Mouse (Mus musculus) erythroblast, embryonic 14.5 days (primary cell): ENCODE results near the gene Npcd. TPM values are rescaled to one million over a fixed set of nuclear protein-coding genes. Genes with fewer than 3 reads are reported as not detected.

ENCODE experiments used
- H3K27me3 ChIP-seq: 2 replicates; pipeline ENCODE4 v1.6.1; 2012; ENCODE audit warnings: inconsistent platforms; ENCODE audit not compliant: control insufficient read depth
- H3K36me3 ChIP-seq: 2 replicates; pipeline ENCODE4 v1.6.1; 2012; ENCODE audit warnings: mild to moderate bottlenecking, inconsistent platforms; ENCODE audit not compliant: control insufficient read depth
- H3K4me1 ChIP-seq: 2 replicates; pipeline ENCODE4 v1.6.1; 2012; ENCODE audit warnings: inconsistent platforms; ENCODE audit not compliant: control insufficient read depth
- H3K4me3 ChIP-seq: replicated peaks from 2 replicates; pipeline ENCODE3; 2012; ENCODE audit warnings: moderate library complexity, mild to moderate bottlenecking, inconsistent platforms
- H3K9me3 ChIP-seq: 2 replicates; pipeline ENCODE4 v1.6.1; 2012; ENCODE audit warnings: low read length, inconsistent platforms, mixed read lengths; ENCODE audit not compliant: control insufficient read depth
- GATA1 ChIP-seq: IDR thresholded peaks from 2 replicates; pipeline ENCODE4 v1.6.1; 2012; ENCODE audit warnings: low read length, inconsistent platforms, mixed read lengths
- TAL1 ChIP-seq: IDR thresholded peaks from 3 replicates; pipeline ENCODE4 v1.6.1; 2012; ENCODE audit warnings: low read length, inconsistent platforms, mixed read lengths
- polyA plus RNA-seq: library from polyadenylated mRNA; stranded (reverse); fragments of >175 nt; gene quantifications from 2 replicates; pipeline ENCODE4 v1.2.3, GENCODE M21; 2012

Gene Npcd
- polyA plus RNA-seq, 1 experiment, result not detected

GRCm38 (mm10) chr15:79744742-79745141, 89.3 kb downstream of the Npcd start:
- Histone ChIP-seq H3K27me3 (peaks cover 19% of the 10 kb centered on the region), H3K36me3 (peaks cover under 1% of the 10 kb centered on the region; the same call in 1 of the 2 replicates), H3K9me3 (no peaks in the 10 kb centered on the region), H3K4me1 (peaks cover 32% of the 10 kb centered on the region), H3K4me3 (no peak overlapping the region)
- TF ChIP-seq GATA1, result no peak
- no peak for TF ChIP-seq TAL1

GRCm38 (mm10) chr15:79744001-79744400, 90.0 kb downstream of the Npcd start:
- Histone ChIP-seq H3K9me3 (no peaks in the 10 kb centered on the region), H3K4me3 (no peak overlapping the region), H3K36me3 (peaks cover 8% of the 10 kb centered on the region), H3K4me1 (peaks cover 34% of the 10 kb centered on the region), H3K27me3 (peaks cover 19% of the 10 kb centered on the region)
- TF ChIP-seq GATA1 (no peak), TAL1 (no peak)

- H3K9me3 ChIP-seq, result no peaks in the 10 kb centered on the region
- no peak for TF ChIP-seq TAL1
- TF ChIP-seq GATA1, result no peak
- H3K27me3 ChIP-seq, result peaks cover 19% of the 10 kb centered on the region
- H3K36me3 ChIP-seq, result peaks cover 21% of the 10 kb centered on the region
- peaks cover 34% of the 10 kb centered on the region for H3K4me1 ChIP-seq
- peak overlapping the region; percentile 88 for H3K4me3 ChIP-seq
Observed at GRCm38 (mm10) chr15:79742706-79743023, 91.4 kb downstream of the Npcd start.

- Histone ChIP-seq H3K36me3 (peaks cover 27% of the 10 kb centered on the region), H3K4me1 (peaks cover 34% of the 10 kb centered on the region), H3K9me3 (no peaks in the 10 kb centered on the region), H3K4me3 (peak within 1 kb of the TSS; percentile 88), H3K27me3 (peaks cover 19% of the 10 kb centered on the region)
- TF ChIP-seq GATA1 (no peak), TAL1 (no peak)
Observed at GRCm38 (mm10) chr15:79741921-79742705, 91.9 kb downstream of the Npcd start, which contains the start of gene Sun2. Gene Sun2, minus strand, starts transcription at chr15:79742536.

- H3K4me3 ChIP-seq, result peak overlapping the region; percentile 88
- H3K27me3 ChIP-seq, result peaks cover 19% of the 10 kb centered on the region
- H3K9me3 ChIP-seq, result no peaks in the 10 kb centered on the region
- peaks cover 35% of the 10 kb centered on the region for H3K36me3 ChIP-seq
- TF ChIP-seq GATA1 (no peak), TAL1 (no peak)
- H3K4me1 ChIP-seq, result peaks cover 34% of the 10 kb centered on the region
Observed at GRCm38 (mm10) chr15:79741173-79741858, 92.7 kb downstream of the Npcd start.

- H3K4me1 ChIP-seq, result peaks cover 34% of the 10 kb centered on the region
- peaks cover 18% of the 10 kb centered on the region for H3K27me3 ChIP-seq
- H3K36me3 ChIP-seq, result peaks cover 38% of the 10 kb centered on the region
- no peaks in the 10 kb centered on the region for H3K9me3 ChIP-seq
- H3K4me3 ChIP-seq, result peak overlapping the region; percentile 88
- TF ChIP-seq GATA1, result no peak
- TF ChIP-seq TAL1, result no peak
Observed at GRCm38 (mm10) chr15:79740739-79741138, 93.3 kb downstream of the Npcd start.

Other genes with a start within 250 kb of the Npcd start
- not detected in 2 replicates for gene Dmc1, start 229.1 kb downstream of the Npcd start, polyA plus RNA-seq
- gene Fam227a, start 175.3 kb downstream of the Npcd start, polyA plus RNA-seq, result not detected in 2 replicates
- gene Cby1, start 175.0 kb downstream of the Npcd start, polyA plus RNA-seq, result 5.9 and 7.1 TPM in 2 replicates
- gene Tomm22, start 163.4 kb downstream of the Npcd start, polyA plus RNA-seq, result 12.2 and 13.5 TPM in 2 replicates
- 1.8 and 2.5 TPM in 2 replicates for gene Josd1, start 146.3 kb downstream of the Npcd start, polyA plus RNA-seq
- gene Gtpbp1, start 143.4 kb downstream of the Npcd start, polyA plus RNA-seq, result 21.9 and 23.6 TPM in 2 replicates
- 2.8 and 4.2 TPM in 2 replicates for gene Sun2, start 91.7 kb downstream of the Npcd start, polyA plus RNA-seq
- 0.69 and 1.1 TPM in 2 replicates for gene Dnal4, start 56.4 kb downstream of the Npcd start, polyA plus RNA-seq
- not detected in 2 replicates for gene Nptxr, start 29.5 kb downstream of the Npcd start, polyA plus RNA-seq
- 2.7 and 4.0 TPM in 2 replicates for gene Cbx6, start 451 bp upstream of the Npcd start, polyA plus RNA-seq
- 0.03 and 0.07 TPM in 2 replicates for gene Apobec3, start 57.4 kb upstream of the Npcd start, polyA plus RNA-seq
- gene Cbx7, start 136.9 kb upstream of the Npcd start, polyA plus RNA-seq, result 0.28 and 0.50 TPM in 2 replicates
- gene Pdgfb, start 180.7 kb upstream of the Npcd start, polyA plus RNA-seq, result 0.08 and 0.09 TPM in 2 replicates